Mouse (Mus musculus) gastrocnemius, postnatal 36 days (tissue): ENCODE results near the gene Tppp. TPM values are rescaled to one million over a fixed set of nuclear protein-coding genes. Genes with fewer than 3 reads are reported as not detected.
"Not testable (repeated sequence)": the region's sequence is repeated elsewhere in the genome, so short reads cannot be mapped to it uniquely, and the experiment has no call there.

ENCODE experiments used
- DNase-seq, 2 experiments: peaks; one replicate each; pipeline ENCODE4 v3.0.0; 2022
- intact Hi-C: fragments of 180-260 bp; cut with DNase I; formaldehyde crosslinking; loops from one replicate; pipeline ENCODE4 v1.15.1; 2025
- total RNA-seq, 2 experiments: library from RNA; stranded (reverse); gene quantifications; 2 replicates each; pipeline ENCODE4 v1.2.3; 2021

The Tppp gene
- total RNA-seq, 2 experiments from 2014 or later: 4.5 to 4.7 TPM

DNA sequence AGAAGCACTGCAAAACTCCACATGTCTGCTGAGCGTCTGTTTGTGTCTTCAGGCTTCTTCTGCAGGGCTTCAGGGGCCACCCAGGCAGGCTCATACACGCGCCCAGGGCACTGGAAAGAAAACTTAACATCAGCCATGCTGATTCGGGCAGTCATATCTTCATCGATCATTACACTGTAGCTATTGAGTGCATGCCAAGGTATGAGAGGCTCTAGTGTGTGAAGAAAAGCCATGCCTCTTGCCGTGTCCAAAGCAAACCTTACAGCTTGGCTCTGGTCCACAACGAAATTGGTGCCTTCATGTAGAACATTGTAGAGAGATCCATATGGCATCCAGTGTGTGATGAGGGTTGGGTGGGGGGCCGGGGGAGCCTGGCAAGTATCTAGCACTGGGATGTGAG, 9.8 kb downstream of the Tppp start:
- DNase-seq: not testable (repeated sequence)

DNA sequence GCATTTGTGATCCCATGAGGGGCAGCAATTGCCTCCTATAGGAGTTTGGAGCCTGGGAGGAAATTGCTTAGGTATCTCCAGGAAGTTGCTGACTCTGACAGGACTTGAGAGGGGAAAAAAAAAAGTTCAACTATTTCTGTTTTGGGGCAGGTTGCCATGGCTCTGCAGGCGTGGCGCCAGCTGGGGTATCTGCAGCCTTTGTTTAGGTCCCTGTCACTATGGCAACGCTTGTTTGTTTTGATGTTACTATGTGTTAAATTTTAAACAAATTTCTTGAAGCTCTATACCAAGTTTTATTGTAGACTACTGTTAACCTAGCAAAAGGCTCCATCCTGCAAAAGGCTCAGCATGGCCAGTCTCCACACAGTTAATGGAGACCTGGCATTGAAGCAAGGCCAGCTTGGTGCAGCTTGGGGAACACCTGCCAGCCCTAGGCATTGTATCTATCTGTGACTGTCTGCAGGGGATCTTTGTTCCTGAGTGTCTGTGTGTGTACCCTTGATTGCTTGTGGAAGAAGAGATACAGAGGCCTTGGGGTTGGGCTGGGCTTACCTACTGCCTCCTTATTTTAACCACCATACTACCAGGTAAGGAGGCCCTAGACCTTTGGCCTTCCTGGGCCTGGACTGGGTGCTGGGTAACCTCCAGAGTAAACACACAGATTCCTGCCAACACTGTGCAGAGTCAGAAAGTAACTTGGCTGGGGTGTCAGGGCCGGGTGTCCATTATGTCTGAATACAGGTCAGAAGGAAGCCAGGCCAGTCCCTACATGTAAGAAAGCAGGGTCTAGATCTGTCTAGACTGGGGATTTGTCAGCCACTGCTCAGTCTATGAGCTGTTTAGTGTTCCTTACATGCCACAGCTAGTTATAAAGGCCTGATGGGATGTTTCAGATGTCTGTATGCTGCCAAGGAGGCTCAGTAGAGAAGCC, 16.2 kb downstream of the Tppp start:
- no peak for DNase-seq
- intact Hi-C loops: loop anchor here (1.0 to 10.0 kb wide), 2 partner anchors 55 to 191 kb away; no protein-coding TSS in a partner anchor

More for the DNA sequence above, 9.8 kb downstream of the Tppp start:
- intact Hi-C loops: not testable (repeated sequence)

DNA sequence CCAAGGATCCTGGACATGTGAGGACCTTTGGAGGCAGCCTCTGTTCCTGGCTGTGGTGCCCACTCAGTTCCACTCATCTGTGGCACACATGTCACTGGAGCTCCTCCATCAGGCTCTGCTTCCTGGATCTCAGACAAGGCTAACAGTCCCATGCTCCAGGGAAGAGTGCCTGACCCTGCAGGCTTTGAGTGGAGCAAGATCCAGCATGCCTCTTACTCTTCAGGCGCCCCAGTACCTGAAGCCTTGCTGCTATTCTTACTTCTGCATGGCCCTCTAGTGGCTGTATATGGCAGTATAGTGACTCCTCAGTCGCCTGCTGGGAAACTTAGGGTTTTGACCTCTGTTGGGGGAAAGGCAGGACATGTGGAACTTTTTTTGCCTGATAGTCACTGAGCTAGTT, 17.0 kb downstream of the Tppp start:
- intact Hi-C loops: loop anchor here (1.0 to 10.0 kb wide), 2 partner anchors 56 to 191 kb away; no protein-coding TSS in a partner anchor

DNA sequence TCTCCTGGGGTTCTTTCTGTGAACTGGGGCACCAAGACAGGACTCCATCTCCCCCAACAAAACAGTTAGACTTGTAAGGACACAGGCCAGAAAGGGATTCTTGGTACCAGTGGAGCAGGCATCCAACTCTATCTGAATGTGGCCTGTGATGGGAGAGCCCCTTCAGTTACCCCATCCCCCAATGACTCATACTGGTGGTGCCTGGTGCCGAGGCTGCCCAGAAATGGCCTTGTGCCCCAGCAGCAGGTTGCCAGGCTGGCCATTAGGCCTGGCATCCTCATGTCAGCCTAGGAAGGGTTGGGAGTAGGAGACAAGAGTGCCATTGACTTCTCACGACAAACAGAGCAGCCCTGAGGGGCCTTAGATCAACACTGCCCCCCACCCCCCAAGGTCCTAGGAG, 18.9 kb downstream of the Tppp start:
- intact Hi-C loops: loop anchor here (10.0 kb wide), 1 partner anchor 193 kb away; no protein-coding TSS in a partner anchor
- DNase-seq: no peak

More for the DNA sequence above, 17.0 kb downstream of the Tppp start:
- no peak for DNase-seq

DNA sequence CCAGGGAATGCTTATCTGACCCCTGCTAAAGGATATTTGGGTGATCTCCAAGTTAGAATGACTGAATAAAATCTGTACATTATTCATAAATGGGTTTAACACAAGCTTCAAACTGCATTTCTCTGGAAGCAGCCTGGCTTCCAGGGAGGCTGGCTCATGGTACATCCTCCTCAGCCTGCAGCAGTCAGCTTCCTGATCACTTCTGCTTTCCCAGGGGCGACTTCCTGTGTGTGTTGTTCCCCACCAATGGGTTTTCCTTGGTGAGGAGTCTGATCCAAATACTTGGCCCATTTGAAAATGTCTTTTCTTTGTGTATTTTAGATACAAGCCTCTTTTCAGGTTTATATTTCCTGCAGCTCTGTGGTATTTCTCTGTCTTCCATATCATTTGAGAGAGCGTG, 19.8 kb downstream of the Tppp start:
- DNase-seq: no peak
- intact Hi-C loops: loop anchor here (10.0 kb wide), 1 partner anchor 194 kb away; no protein-coding TSS in a partner anchor

DNA sequence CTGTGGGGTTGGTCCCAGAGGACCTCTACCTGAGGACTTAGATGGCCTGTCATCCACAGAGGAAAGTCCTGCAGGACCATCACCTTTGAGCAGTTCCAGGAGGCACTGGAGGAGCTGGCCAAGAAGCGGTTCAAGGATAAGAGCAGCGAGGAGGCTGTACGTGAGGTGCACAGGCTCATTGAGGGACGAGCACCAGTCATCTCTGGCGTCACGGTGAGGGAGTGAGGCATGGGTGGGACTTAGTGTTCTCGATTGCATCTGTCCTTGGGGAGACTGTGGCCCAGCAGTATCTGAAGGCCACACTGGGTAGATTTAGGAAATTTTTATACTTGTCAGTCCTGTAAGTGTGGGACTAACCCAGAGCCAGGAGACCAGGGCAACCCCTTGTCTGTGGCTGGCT, 21.5 kb downstream of the Tppp start:
- intact Hi-C loops: no loop called here
- DNase-seq: no peak

DNA sequence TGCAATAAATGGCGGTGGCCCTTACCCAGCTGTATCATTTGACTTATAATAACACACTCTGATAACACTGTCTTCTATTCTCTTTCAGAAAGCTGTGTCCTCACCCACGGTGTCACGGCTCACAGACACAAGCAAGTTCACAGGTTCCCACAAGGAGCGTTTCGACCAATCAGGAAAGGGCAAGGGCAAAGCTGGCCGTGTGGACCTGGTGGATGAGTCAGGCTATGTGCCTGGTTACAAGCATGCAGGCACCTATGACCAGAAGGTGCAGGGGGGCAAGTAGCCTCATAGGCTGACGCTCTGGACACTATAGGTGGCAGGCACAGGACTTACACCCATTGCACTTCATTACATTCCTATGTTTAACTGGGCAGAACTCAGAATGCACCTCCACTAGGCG, 21.9 kb downstream of the Tppp start:
- intact Hi-C loops: no loop called here
- DNase-seq: no peak

DNA sequence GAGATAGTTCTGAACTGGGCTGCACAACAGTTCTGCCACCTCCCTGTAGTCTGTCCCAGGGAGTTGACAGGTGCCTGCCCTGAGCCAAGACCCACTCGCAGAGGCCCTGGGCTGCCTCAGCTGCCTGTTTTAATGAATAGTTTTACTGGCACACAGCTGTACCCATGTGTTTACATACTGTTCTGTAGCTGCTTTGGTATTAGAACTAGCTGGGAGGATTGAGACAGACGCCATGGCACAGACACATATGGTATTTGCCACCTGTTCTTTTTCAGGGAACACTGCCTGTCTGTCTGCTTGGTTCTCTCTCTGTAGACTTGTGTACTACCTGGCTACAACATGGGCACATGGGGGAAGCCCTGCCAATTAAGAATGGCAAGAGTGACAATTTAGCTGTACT, 25.5 kb downstream of the Tppp start:
- intact Hi-C loops: no loop called here
- no peak for DNase-seq

DNA sequence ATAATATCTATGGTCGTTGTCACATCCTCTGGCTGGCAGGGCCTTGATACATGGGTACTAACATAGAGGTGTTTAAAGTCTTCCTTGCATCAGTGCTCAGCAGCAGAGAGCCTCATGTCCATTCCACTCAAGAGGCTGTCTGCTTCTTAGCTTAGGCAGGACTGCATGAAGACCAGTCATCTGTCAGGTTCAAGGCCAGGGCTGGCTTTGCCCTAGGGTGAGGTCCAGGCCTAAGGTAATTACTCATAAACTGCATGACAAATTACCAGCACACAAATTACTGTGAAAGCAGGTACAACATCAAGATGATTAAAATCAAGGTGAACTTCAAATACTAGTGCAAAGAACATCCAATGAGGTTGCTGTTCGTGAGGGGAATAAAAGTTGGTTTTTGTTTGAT, 26.6 kb downstream of the Tppp start:
- no peak for DNase-seq
- intact Hi-C loops: no loop called here

DNA sequence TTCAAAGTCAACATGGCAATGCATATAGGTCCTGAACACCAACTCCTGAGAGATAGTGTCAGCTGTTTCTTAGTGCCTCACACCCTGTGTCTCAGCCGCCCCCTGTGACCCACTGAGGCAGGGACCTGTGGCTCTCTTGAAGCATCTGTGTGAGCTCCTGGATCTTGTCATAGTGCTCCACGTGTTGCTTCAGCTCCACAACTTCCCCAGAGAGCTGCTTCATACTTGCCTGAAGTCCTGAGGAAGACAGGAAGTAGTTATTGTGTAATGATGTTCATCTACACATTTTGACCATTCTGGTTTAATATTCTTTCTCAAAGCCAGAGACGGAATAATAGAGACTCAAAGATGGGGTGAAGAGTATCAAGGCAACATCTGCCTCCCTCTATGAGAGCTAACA, 30.7 kb downstream of the Tppp start:
- intact Hi-C loops: no loop called here
- DNase-seq: no peak

DNA sequence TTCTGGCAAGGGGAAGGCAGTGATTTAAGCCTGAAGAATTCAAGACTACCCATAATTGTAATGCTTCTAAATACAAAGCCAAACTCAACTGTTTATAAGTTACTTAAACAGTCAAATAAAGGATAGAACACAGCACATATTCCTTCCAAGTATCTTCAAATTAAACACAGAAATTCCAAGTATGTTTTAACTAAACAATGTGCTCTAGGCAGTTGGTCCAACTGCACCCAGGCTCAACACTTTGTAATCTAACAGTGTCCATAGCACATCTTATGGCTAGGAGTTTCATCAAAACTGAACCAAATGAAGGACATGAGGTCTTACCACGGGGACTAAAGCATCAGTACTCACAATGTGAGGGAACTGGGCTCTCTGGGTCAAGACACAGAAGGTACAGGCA, 47.0 kb downstream of the Tppp start:
- intact Hi-C loops: no loop called here
- DNase-seq: no peak

DNA sequence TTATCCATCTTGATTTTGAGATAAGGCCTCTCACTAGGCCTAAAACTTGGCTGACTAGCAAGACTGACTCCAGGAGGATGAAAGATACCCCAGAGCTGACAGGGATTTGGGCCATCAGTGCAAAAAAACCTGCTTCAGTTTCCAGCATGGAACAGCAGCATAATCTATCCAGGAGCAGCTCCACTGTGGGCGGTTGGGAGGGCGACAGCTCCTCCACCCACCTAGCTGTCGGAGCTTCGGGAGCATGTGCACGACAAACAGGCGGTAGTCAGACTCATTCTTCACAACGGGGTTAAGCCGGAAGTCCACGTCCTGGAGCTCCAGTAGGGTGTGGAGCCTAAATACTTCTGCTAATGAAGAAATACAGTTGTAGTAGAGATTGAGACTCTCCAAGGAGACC, 48.9 kb downstream of the Tppp start:
- intact Hi-C loops: no loop called here
- no peak for DNase-seq

DNA sequence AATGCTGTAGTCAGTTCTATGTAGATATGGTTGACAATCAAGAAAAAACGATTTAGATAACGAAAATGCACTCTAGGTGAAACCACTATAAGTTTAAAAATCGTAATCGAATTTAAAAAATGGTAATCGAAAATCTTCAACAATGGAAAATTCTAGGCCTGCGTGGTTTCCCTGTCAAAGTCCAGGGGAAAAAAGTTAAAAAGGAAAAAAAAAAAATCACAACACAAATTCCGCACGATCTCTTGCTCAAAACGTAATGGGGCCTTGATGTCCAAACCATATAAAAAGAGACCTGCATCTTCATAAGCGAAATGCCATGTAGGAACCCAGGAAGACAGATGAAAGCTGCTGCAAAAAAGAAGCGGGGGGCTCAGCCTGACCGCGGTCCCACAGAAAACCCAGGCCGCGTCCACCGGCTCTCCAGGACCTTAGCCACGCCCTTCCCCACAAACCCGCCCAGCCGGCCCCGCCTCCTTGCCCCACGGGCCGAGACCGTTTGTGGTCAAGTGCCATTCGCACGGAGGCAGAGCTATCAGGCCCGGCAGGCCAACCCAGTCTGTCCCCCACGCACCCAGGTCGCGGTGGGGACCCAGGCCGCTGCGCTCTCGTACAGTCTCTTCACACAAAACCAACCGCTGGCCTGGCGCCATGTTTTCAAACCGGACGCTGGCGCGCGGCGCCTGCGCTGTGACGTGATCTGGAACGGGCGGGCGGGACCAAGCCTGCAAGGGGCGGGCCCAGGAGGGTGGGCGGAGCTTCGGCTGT, 52.6 kb downstream of the Tppp start, which contains the start of gene Cep72:
Gene Cep72, minus strand, starts transcription at position 687 of the 765 bp plus-strand sequence.
- intact Hi-C loops: no loop called here
- peak; percentile 86 to 92 for DNase-seq

DNA sequence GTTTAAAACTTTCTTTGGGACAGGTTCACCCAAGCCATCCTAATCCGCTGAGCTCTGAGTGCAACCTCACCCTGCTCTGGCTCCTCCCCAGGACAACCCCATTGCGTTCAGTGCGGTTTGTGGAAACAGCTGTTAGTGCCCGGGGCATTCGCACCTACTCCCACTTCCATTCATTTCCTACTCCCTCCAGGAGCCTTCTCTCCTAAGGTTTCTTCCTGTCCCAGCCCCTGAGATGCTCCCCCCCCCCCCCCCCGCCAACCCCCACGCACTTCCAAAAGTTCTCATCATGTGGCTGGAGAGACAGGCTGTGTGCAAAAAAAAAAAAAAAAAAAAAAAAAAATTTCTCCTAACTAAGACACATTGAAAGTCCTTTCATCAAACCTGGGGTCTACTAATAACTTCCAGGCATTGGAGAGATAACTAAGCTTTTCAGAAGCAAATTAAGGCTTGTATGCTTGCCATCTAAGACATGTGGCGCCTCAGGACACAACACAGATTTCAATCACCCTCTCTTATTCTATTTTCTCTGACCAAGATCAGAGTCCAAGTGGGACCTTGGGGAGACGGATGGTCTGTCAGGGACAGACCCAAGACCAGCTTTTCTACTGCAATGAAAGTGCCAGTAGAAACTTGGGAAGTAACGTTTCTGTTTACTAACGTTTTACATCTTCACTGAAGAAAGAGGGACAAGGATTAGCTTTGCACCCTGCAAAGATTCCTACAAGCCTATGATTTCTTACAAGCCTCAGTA, 53.3 kb downstream of the Tppp start:
- no peak for DNase-seq
- intact Hi-C loops: no loop called here

DNA sequence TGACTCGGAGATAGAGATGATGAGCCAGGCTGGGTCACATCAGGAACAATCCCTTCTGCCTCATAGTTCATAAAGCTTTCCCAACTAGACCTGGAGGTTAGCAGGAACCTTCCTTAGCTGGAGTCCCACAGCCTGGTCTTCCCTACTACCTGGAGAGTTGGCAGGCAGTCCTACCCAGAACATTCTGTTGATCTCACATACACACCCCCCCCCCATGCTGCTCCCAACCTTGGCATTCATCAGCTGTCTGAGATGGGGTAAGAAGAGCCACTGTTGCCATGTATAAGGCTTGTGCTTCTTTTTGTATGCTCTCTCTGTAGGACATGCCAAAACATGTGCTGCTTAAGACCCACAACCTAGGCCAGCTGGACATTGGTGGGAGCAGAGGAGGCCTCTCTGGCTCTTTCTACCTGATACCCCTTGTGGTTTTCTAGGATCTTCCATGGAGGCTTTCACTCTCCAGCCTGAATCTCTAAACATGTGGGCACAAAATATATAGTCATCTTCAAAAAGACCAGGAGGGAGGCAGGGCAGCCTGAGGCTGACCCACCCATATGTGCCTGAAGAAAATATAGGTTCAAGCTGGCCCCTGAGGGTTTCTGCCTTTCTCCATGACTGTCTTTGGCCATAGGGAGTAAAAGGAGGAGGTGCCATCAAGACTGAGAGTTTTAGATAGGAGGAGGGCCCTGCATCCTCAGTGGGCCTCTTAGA, 54.3 kb downstream of the Tppp start:
- DNase-seq: no peak
- intact Hi-C loops: no loop called here

DNA sequence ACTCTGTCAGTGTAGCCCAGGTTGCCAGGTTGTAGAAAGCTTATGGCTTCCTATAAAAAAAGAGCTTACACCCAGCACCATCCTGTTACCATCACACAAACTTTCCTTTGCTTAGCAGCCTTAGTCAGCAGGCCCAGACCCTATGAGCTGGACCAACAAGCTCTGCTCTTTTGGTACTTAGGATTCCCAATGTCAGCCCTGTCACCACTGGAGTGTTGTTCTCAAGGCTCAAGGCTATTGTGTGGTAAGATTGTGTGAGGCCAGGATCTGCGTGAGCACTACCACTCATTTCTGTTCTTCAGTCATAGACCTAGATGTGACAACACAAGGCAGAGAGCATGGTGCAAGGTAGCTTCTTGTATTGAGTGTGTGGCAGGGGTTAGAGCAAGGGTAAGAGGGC, 57.4 kb downstream of the Tppp start:
- no peak for DNase-seq
- intact Hi-C loops: no loop called here

DNA sequence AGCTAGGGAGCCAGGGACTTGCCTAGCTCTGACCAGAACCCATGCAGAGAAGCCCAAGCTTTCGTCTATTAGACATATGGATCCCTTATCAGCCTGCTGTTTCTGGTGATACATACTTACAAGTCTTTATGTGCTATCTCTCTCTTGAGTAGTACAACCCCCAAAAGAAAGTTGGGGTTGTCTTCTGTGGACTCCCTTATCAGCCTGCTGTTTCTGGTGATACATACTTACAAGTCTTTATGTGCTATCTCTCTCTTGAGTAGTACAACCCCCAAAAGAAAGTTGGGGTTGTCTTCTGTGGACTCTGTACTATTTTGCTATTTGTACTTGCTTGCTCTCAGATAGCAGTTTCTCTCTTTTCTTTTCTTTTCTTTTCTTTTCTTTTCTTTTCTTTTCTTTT, 62.0 kb downstream of the Tppp start:
- intact Hi-C loops, DNase-seq: not testable (repeated sequence)

DNA sequence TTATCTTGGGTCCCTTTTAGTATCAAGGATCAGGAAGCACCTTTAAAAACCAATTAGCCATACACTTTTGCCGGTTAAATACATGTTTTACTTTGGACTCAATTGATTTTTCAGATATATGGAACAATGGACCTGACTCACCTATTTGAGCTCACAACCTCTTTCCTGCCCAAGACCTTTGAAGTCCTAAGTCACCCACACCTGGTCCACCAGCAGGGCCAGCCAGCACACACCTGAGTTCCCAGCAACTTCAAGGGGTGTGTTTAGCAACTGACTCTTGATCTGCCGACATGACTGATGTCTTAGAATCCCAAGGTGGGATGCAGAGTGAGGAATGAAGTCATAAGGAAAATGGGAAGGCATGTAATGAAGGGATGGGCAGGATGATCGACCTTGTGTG, 62.5 kb downstream of the Tppp start:
- intact Hi-C loops: no loop called here
- no peak for DNase-seq

DNA sequence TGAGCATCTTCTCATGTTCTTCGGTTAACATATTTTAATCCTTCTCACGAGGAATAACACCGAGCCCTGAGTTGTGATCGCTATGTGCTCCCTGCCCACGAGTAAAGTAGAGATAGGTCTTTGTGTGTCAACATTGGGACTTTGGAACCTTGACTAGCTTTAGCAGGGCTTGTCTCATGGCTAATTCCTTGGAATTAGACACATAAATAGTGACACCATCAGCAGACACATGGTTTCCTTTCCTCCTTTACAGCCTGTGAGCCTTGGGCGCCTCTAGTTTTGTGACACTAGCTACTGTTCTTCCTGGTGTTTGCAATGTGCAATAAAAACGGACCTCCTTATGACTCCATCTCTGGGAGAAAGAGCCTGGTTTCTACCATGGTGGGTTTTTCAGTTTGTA, 64.2 kb downstream of the Tppp start:
- no peak for DNase-seq
- intact Hi-C loops: no loop called here
